Mouse (Mus musculus) MEL (cell line): ENCODE results near the gene Itgb1bp1. TPM values are rescaled to one million over a fixed set of nuclear protein-coding genes. Genes with fewer than 3 reads are reported as not detected.

Source experiments
- DNase-seq: peaks from one replicate; pipeline ENCODE4 v3.0.0; 2011; ENCODE audit warnings: low read depth, low spot score
- H3K27ac ChIP-seq: 2 replicates; pipeline ENCODE4 v1.5.1; 2012; ENCODE audit warnings: low read depth, mild to moderate bottlenecking, control low read depth, low read length, moderate library complexity; ENCODE audit not compliant: control insufficient read depth
- H3K27me3 ChIP-seq, 2 experiments: fragments of 150-350 bp in 1 of 2; sonication (generic) in 1 of 2; 2 replicates each; pipeline ENCODE4 v1.6.1; 2012; ENCODE audit warnings: low read length in 2 of 2, mild to moderate bottlenecking in 2 of 2, improper control_type of control experiment in 1 of 2, moderate library complexity in 1 of 2; ENCODE audit not compliant: insufficient read depth in 2 of 2, control insufficient read depth in 1 of 2
- H3K36me3 ChIP-seq, 2 experiments: 2 replicates each; pipeline ENCODE4 v1.6.1; 2012 to 2014; ENCODE audit warnings: low read length in 2 of 2, improper control_type of control experiment in 1 of 2, inconsistent platforms in 1 of 2, mild to moderate bottlenecking in 1 of 2; ENCODE audit not compliant: insufficient read depth in 2 of 2, control insufficient read depth in 1 of 2
- H3K4me1 ChIP-seq, 2 experiments: fragments of 150-350 bp in 1 of 2; sonication (generic) in 1 of 2; 2 replicates each; pipeline ENCODE4 v1.6.1; 2012; ENCODE audit warnings: low read length in 2 of 2, improper control_type of control experiment in 1 of 2, mild to moderate bottlenecking in 1 of 2; ENCODE audit not compliant: insufficient read depth in 2 of 2, control insufficient read depth in 1 of 2
- H3K4me3 ChIP-seq, 2 experiments: fragments of 150-350 bp in 1 of 2; sonication (generic) in 1 of 2; 2 replicates each; pipeline ENCODE4 v1.5.1; 2012; ENCODE audit warnings: low read depth in 2 of 2, low read length in 2 of 2, mild to moderate bottlenecking in 2 of 2, moderate library complexity in 2 of 2, control low read depth in 1 of 2, improper control_type of control experiment in 1 of 2; ENCODE audit not compliant: control insufficient read depth in 1 of 2, insufficient read depth in 1 of 2
- H3K79me2 ChIP-seq: 2 replicates; pipeline ENCODE4 v1.6.1; 2012; ENCODE audit warnings: mild to moderate bottlenecking, low read length, moderate library complexity; ENCODE audit not compliant: control insufficient read depth, poor library complexity, insufficient read depth
- H3K9ac ChIP-seq: 2 replicates; pipeline ENCODE4 v1.6.1; 2012; ENCODE audit warnings: low read depth, mild to moderate bottlenecking, control low read depth, low read length, moderate library complexity; ENCODE audit not compliant: control insufficient read depth, poor library complexity, severe bottlenecking
- H3K9me3 ChIP-seq: fragments of 150-350 bp; sonication (generic); replicated peaks from 2 replicates; pipeline ENCODE4 v1.6.1; 2012; ENCODE audit warnings: mild to moderate bottlenecking, low read length, improper control_type of control experiment, moderate library complexity; ENCODE audit not compliant: insufficient read depth
- E2F4 ChIP-seq: IDR thresholded peaks from 2 replicates; pipeline ENCODE4 v1.6.1; 2011; ENCODE audit warnings: low read depth, low read length, improper control_type of control experiment, borderline replicate concordance
- ELF1 ChIP-seq: IDR thresholded peaks from 2 replicates; pipeline ENCODE4 v1.6.1; 2014; ENCODE audit warnings: low read depth, mild to moderate bottlenecking, inconsistent platforms, low read length, improper control_type of control experiment, moderate library complexity
- ETS1 ChIP-seq: IDR thresholded peaks from 2 replicates; pipeline ENCODE4 v1.6.1; 2012; ENCODE audit warnings: low read depth, mild to moderate bottlenecking, inconsistent platforms, low read length, improper control_type of control experiment, moderate library complexity
- GABPA ChIP-seq: IDR thresholded peaks from 2 replicates; pipeline ENCODE4 v1.6.1; 2012; ENCODE audit warnings: low read depth, mild to moderate bottlenecking, inconsistent platforms, low read length, improper control_type of control experiment, moderate library complexity
- NRF1 ChIP-seq: IDR thresholded peaks from 2 replicates; pipeline ENCODE4 v1.6.1; 2014; ENCODE audit warnings: low read depth, mild to moderate bottlenecking, inconsistent platforms, low read length, improper control_type of control experiment, moderate library complexity; ENCODE audit not compliant: poor library complexity, insufficient read depth, severe bottlenecking
- RAD21 ChIP-seq: IDR thresholded peaks from 2 replicates; pipeline ENCODE4 v1.6.1; 2011; ENCODE audit warnings: mild to moderate bottlenecking, low read depth, low read length, improper control_type of control experiment
- SIN3A ChIP-seq: IDR thresholded peaks from 2 replicates; pipeline ENCODE4 v1.6.1; 2012; ENCODE audit warnings: low read length, improper control_type of control experiment, inconsistent platforms
- USF1 ChIP-seq: IDR thresholded peaks from 2 replicates; pipeline ENCODE4 v1.6.1; 2014; ENCODE audit warnings: low read depth, mild to moderate bottlenecking, inconsistent platforms, low read length, improper control_type of control experiment, moderate library complexity
- ZC3H11A ChIP-seq: IDR thresholded peaks from 2 replicates; pipeline ENCODE4 v1.6.1; 2012; ENCODE audit warnings: low read depth, mild to moderate bottlenecking, inconsistent platforms, low read length, improper control_type of control experiment
- ZKSCAN1 ChIP-seq: IDR thresholded peaks from 2 replicates; pipeline ENCODE4 v1.6.1; 2012; ENCODE audit warnings: low read depth, mild to moderate bottlenecking, inconsistent platforms, low read length, improper control_type of control experiment, moderate library complexity
- ZNF384 ChIP-seq: IDR thresholded peaks from 2 replicates; pipeline ENCODE4 v1.6.1; 2012; ENCODE audit warnings: low read depth, mild to moderate bottlenecking, inconsistent platforms, low read length, improper control_type of control experiment
- polyA plus RNA-seq, 2 experiments: library from polyadenylated mRNA; stranded (reverse) in 1 of 2; unstranded in 1 of 2; fragments of >175 nt in 1 of 2; fragments of >200 nt in 1 of 2; gene quantifications; 2 replicates each; pipeline versions ENCODE4 v1.2.1 to v1.2.4; 2012; ENCODE audit warnings: low replicate concordance in 2 of 2, low read depth in 1 of 2; ENCODE audit not compliant: insufficient read length in 2 of 2, insufficient read depth in 1 of 2, missing spikeins in 1 of 2
- total RNA-seq: library from RNA; depleted of rRNA; stranded (reverse); fragments of 300-350 nt; gene quantifications from 2 replicates; pipeline ENCODE4 v1.2.3, GENCODE M21; 2012

Itgb1bp1 gene
- total and polyA plus RNA-seq, 3 experiments, result 22.0 to 41.3 TPM; not detected in 1

DNA sequence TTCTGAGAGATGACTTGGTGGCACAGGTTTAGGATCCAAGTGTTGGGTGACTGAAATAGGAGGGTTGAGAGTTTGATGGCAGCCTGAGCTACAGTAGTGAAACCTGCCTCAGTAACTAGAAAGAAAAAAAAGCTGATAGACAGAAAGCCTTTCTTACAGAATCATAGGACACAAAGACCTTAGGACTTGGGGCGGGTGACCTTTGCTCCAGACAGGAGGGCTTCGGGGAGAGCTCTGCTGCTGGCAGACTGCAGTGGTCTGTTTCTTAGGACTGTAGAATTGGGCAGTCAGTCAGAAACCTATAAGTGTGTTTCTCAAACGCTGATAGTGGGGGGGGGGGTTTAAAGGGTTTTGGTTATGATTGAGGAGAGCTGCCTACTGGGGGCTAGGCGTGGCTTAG, 19.7 kb upstream of the Itgb1bp1 start:
- Histone ChIP-seq H3K27me3 (no peaks in the 10 kb centered on the region), H3K9ac (no peak overlapping the region), H3K79me2 (no peaks in the 10 kb centered on the region), H3K4me1 (no peaks in the 10 kb centered on the region), H3K36me3 (no peaks in the 10 kb centered on the region; a peak in 1 of 4 replicates), H3K9me3 (no peaks in the 10 kb centered on the region), H3K27ac (no peak overlapping the region), H3K4me3 (no peak overlapping the region)
- DNase-seq, result no peak
- no peak for TF ChIP-seq ETS1

DNA sequence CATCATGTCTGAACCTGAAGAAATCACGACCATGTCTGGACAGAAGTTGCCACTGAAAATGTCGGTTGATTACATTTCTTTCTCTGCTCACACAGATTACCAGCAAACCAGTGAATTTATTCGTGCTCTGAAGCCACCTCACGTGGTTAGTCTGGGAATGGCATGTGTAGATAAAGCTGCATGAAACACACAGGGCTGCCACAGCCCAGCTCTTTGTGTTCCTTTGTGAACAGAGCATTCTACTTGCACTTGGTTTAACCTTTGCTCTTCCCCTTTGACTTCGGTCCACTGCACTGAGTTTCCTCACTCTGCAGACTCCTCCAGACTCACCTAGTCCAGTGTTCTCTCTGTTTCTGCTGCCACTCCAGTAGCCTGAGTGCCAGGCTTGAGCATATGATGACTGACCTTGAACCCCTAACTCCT, 16.3 kb upstream of the Itgb1bp1 start:
- TF ChIP-seq E2F4, result no peak
- TF ChIP-seq ZC3H11A, result no peak
- no peak for TF ChIP-seq NRF1
- no peak for TF ChIP-seq ZNF384
- no peak for TF ChIP-seq USF1
- no peak for DNase-seq
- Histone ChIP-seq H3K27me3 (no peaks in the 10 kb centered on the region), H3K9ac (no peak overlapping the region), H3K4me3 (no peak overlapping the region), H3K79me2 (no peaks in the 10 kb centered on the region), H3K27ac (no peak overlapping the region), H3K36me3 (no peaks in the 10 kb centered on the region; a peak in 1 of 4 replicates), H3K9me3 (no peaks in the 10 kb centered on the region), H3K4me1 (no peaks in the 10 kb centered on the region)

GRCm38 (mm10) chr12:21301932-21302331, 15.8 kb upstream of the Itgb1bp1 start:
- Histone ChIP-seq H3K27ac (no peak overlapping the region), H3K9me3 (no peaks in the 10 kb centered on the region), H3K4me1 (no peaks in the 10 kb centered on the region), H3K36me3 (no peaks in the 10 kb centered on the region; a peak in 1 of 4 replicates), H3K79me2 (no peaks in the 10 kb centered on the region), H3K4me3 (no peak overlapping the region), H3K27me3 (no peaks in the 10 kb centered on the region), H3K9ac (no peak overlapping the region)
- TF ChIP-seq USF1 (no peak), ELF1 (no peak), GABPA (no peak), SIN3A (no peak), ZKSCAN1 (no peak), RAD21 (no peak)
- DNase-seq, result no peak
